Mouse (Mus musculus) urinary bladder, adult 18-20 months (tissue): ENCODE measurements around the gene Grm7.

Experiments
- DNase-seq, 2 experiments: peaks; one replicate each; pipeline ENCODE4 v3.0.0; 2022; ENCODE audit warnings: low spot score in 2 of 2, mixed read lengths in 2 of 2

The Grm7 gene

GRCm38 (mm10) chr6:110645411-110646361 is at the start of gene Grm7:
Grm7 (plus strand) TSS chr6:110645581.
- no peak for DNase-seq

DNA sequence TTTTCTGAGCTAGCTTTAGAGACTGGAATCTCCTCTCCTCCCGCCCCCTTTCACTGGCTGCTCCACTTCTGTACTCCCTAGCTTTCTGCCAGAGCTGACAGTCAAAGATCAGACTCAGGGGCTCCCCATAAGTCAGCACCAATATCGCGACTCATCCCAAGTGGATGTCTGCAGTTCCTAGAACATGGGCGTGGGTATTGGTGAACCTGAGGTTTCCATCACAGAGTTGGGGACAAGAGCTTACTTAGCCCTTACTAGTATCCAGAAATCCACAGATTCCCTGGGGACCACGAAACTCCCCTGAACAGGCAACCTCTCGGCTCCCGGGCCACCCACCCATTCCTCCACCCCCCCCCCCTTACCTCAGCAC is 355 bp upstream of the Grm7 start:
- no peak for DNase-seq

DNA sequence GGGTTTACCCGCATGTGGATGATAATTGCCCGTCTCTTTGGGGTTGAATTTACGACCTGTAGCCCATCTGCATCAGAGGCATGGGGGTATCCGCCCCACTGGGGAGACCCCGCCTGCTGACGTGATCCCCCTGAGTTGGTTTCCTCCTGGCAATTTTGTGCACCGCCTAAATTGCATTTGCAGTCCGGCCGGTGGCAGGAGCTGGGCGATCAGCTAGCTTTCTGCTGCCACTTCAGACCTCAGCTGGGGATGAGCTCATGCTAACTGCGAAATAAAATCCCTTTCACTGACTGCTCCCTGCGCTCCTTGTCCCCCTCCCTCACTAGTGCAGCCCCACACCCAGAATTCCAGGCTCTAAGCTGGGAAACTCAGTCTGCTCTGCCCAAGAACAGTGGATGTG is 1.5 kb downstream of the Grm7 start:
- DNase-seq = no peak

DNA sequence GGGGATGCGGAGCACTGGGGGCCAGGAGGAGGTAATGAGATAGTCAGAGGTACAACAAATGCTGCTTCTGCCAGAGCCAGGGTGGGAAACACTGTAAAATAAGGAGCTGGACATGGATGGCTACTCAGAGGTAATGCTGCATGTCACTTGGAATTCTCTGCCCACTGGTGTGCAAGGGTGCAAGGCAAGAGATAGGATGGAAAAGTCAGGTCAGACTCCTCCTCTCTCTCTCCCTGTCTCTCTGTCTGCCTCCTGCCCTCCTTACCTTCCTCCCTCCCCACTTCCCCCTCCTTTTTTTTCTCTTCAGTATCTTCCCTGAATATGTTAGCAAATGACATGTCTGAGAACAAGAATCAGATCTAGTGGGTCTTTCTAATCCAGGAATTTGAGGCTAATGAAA is 3.8 kb downstream of the Grm7 start:
- DNase-seq = no peak

GRCm38 (mm10) chr6:110653361-110654001 is 8.1 kb downstream of the Grm7 start:
- DNase-seq = no peak

DNA sequence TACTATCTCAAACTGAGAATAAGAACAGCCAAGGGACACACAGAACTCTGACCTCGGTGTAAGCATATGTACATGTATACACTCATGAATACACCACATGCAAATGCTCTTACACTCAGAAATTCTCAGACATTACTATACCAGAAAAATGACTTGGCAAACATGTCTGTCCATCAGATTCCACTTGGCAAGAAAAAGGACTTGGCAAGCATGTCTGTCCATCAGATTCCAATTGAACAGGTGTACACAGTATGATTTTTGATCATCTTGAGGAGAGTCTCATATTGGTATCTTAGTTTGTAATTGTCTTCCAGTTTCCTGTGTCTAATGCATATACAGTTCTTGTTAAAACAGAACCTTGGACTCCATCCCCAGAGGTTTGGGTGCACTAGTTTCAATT is 19.1 kb downstream of the Grm7 start:
- no peak for DNase-seq

DNA sequence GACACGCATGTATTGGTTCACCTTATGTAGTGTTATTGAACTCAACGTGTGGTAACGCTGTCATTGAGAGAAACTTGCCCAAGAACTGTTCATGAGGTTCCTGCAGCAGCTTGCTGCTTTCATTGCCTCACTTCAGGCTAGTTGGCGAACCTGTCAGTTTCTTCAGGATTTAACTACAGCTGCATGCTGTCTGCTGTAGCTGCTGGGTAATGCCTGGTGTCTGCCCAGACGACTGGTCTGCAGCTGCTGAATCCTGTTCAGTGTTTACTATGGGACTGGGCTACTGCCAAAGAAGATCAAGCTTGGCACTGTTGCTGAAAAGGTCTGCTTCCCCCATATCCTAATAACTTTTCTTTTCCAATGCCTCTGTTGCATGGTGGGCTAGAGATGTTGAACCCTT is 23.1 kb downstream of the Grm7 start:
- no peak for DNase-seq

GRCm38 (mm10) chr6:110690954-110691353 is 45.6 kb downstream of the Grm7 start:
- DNase-seq = no peak

GRCm38 (mm10) chr6:110709763-110710162 is 64.4 kb downstream of the Grm7 start:
- DNase-seq = no peak

- no peak for DNase-seq
These were observed 69.6 kb downstream of the Grm7 start for GRCm38 (mm10) chr6:110714943-110715342.

- no peak for DNase-seq
These were observed 78.0 kb downstream of the Grm7 start for GRCm38 (mm10) chr6:110723371-110723770.

DNA sequence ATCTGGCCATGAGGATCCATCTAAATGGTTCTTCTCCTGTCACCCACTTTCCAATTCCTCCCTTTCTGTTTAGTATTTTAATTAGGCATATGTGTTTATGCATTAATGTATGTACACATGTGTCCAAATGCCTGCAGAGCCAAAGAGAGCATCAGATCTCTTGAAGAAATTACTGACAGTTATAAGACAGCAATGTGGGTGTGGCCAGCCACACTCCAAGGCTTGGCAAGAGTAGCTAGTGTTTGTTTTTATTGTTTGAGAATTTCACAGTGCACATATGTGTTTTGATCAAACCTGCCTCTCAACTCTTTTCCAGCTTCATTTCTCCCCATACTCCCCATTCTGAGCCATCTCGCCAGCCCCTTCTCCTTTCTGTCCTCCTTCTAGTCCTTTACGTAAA is 88.5 kb downstream of the Grm7 start:
- DNase-seq = no peak

DNA sequence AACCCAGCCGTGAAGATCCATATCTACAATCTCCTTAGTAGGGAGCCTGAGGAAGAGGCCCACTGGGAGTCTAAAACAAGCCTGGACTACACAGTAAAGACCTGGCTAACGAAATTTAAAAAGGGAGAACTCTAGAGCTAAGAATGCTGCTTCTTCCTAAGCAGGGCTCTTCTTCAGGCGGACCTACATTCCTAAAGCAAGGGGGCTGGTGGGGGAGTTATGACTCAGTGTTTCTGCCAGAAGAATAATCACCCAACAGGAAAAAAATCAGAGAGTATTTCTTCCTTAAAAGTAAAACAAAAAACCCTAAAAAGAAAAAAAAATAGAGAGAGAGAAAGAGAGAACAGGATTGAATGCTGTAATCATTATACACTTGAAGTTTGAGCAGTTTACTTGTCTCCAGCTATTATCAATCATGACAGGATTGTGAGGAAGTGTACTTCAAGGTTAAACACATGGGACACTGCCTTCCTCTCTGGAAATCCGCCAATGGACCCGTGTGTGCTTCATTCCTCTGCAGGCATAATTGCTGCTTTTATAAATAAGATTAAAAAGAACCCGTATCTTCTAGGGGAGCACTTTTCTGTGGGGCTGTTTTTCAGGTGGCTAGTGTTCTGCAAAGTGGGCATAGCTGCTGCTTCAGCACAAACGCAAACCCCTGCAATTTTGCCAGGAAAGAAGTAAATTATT is 98.7 kb downstream of the Grm7 start:
- DNase-seq = no peak

GRCm38 (mm10) chr6:110755921-110756320 is 110.5 kb downstream of the Grm7 start:
- DNase-seq = no peak

DNA sequence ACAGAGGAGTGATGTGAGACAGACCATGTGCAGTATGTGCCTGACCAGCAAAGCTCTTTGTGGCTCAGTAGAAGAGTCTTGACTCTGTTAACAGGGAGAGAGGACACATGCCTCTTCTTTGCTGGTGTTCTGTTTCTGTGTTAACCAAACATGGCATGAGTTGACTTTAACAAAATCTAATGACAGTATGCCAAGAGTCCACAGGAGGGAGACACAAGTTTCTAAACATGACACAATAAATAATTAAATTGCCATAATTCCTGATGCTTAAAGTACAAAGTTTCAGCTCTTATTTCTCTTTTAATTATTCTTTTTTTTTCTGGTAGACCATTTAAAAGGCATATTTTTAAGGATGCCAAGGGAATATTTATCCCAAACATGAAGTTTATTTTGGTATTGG is 124.2 kb downstream of the Grm7 start:
- DNase-seq = no peak

GRCm38 (mm10) chr6:110772652-110773051 is 127.3 kb downstream of the Grm7 start:
- no peak for DNase-seq

DNA sequence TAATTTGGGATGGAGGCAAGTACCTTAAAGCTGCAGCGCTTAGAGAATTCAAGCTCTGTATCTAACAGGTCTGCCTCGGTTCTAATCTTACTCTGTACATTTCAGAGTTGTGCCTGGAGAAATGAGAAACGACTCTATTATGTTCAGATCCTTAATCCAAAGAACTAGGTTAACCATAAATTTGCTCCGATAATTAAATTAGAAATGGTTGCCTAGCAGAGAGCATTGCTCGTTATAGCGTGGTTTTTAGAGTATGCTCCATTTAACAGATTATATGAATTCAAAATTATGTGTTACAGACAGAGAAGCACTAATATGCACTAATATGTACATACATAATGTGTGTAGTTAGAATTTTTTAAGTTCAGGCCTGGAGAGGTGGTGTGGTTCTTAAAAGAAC is 130.7 kb downstream of the Grm7 start:
- no peak for DNase-seq

GRCm38 (mm10) chr6:110785497-110785928 is 140.1 kb downstream of the Grm7 start:
- DNase-seq = no peak

DNA sequence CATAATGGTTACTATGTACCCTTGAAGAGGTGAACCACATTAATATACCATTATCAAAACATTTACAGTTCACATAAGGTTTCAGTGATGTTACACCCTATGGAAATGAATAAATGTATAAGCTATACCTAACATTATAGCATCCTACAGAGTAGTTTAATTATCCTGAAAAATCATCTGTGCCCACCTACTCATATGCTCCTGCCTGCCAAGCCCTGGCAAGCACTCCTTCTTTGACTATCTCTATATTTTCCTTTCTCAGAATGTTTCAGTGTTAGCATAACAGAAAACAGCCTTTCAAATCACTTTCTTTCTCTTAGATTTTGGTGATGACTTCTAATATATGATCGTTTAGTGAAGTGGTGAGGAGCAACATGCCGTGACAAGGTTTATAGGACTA is 147.3 kb downstream of the Grm7 start:
- DNase-seq = no peak

DNA sequence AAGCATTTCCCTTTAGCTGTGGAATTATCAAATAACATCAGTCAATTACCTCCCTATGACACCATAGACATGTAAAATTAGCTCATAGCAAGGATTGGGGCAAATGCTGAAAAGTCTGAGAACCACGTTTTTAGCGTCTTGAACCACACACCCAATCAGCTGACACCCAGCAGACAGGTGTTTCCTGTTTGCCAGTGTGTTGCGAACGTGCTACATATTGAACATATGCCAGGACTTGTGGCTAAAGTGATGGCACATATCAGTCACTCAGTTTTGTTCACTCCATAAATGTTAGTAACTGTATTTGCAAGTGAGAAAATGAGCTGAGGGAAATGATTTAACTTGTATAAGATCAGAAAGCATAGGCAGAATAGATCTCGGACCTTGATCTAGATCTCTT is 162.1 kb downstream of the Grm7 start:
- DNase-seq = no peak

DNA sequence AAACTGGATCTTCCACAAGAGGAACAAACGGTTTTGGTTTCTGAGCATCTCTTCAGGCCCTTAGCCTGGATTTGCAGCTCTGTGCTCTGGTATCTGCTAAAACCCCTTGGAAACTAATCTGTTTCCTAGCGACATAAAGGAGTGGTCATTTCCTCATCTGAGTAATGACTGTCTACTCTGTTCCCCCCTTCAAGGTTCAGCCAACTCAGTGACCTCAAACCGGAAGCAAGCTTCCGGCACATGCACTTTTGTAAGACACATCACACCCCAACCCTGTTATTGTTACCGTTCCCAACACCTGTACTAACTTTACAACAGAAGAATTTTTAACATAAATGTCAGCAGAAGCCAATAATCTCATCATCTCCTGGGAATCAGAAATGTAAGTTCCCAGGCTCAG is 166.8 kb downstream of the Grm7 start:
- DNase-seq = no peak

DNA sequence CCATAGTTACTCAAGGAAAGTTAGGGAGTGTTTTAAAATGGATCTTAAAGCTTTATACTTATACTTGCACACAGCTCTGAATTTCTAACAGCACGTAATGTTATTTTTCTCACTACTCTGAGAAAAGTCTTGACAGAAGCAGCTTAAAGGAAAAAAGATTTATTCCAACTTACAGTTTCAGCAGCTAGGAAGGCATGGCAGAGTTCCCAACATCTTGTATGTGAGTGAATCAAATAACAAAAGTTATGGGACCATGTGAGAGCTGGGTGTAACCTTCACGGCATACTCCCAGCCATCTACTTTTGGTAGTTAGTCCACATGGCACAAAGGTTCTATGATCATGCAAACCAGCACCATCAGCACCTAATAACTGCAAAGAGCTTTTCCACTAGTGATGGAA is 172.9 kb downstream of the Grm7 start:
- DNase-seq = no peak

GRCm38 (mm10) chr6:110868311-110868710 is 222.9 kb downstream of the Grm7 start:
- DNase-seq = no peak
